Comparison of ENCODE assay signal across 24 mouse cellular contexts in genomic region chr19:25342026-25342425, GRCm38 (mm10).
DNase-seq lines count a peak whose midpoint lies in the region; ATAC-seq lines count a peak whose summit lies in the region.
"Had no signal": no experiment of that assay in that cellular context is flagged by ENCODE, and none has a peak within 500 bp of the region (broad histone marks: within the 10 kb centered on the region; RNA-seq: fewer than 3 reads in every experiment).

No protein-coding gene starts in this region.

- no peaks in the 10 kb centered on the region for H3K27me3 ChIP-seq in heart, embryonic 10.5 days (ENCODE audit: insufficient read depth, poor library complexity, severe bottlenecking)
- H3K27me3 ChIP-seq in stomach, embryonic 16.5 days (ENCODE audit: control insufficient read depth, insufficient read depth, low read length): no peaks in the 10 kb centered on the region
- no peaks in the 10 kb centered on the region for H3K27me3 ChIP-seq in hindbrain, embryonic 14.5 days (ENCODE audit: control insufficient read depth, insufficient read depth, low read length)
- H3K27me3 ChIP-seq in hindbrain, embryonic 11.5 days (ENCODE audit: control insufficient read depth, insufficient read depth, low read length): no peaks in the 10 kb centered on the region
- H3K27me3 ChIP-seq: embryonic facial prominence, embryonic 12.5 days; forebrain, embryonic 13.5 days; heart, embryonic 13.5 days; hindbrain, embryonic 15.5 days had no signal

- peak; percentile 24; the same call in 1 of the 2 replicates for ATAC-seq in granulocyte monocyte progenitor cell, adult 5-6 weeks (replicated peaks; ENCODE audit: poor library complexity, severe bottlenecking)
- peak; percentile 31; the same call in 1 of the 2 replicates for ATAC-seq in stomach, embryonic 16.5 days (ENCODE audit: insufficient read depth, low FRiP score)
- no peak for ATAC-seq in hindbrain, embryonic 14.5 days (ENCODE audit: low FRiP score)
- no peak for ATAC-seq in hindbrain, embryonic 11.5 days (ENCODE audit: low FRiP score)
- ATAC-seq: CD4-positive, CD25-positive, alpha-beta regulatory T cell, adult 4 months; intestine, postnatal 0 days had no signal

- no peak overlapping the region for H3K4me2 ChIP-seq in stomach, embryonic 16.5 days (ENCODE audit: low read depth, low read length)
- H3K4me2 ChIP-seq in hindbrain, embryonic 14.5 days (replicated peaks): no peak overlapping the region
- H3K4me2 ChIP-seq in hindbrain, embryonic 11.5 days (replicated peaks; ENCODE audit: low read depth, low read length): no peak overlapping the region
- H3K4me2 ChIP-seq: embryonic facial prominence, embryonic 12.5 days; heart, embryonic 13.5 days; hindbrain, embryonic 15.5 days had no signal

- intact Hi-C loops in heart, postnatal 25 days (cut with DNase I): loop anchor here (5.0 kb wide), 1 partner anchor 280 kb away; no protein-coding TSS in a partner anchor

- H3K9ac ChIP-seq in stomach, embryonic 16.5 days (ENCODE audit: low read length): no peak overlapping the region
- no peak overlapping the region for H3K9ac ChIP-seq in hindbrain, embryonic 14.5 days
- H3K9ac ChIP-seq in hindbrain, embryonic 11.5 days (ENCODE audit: low read depth, low read length): no peak overlapping the region
- H3K9ac ChIP-seq: embryonic facial prominence, embryonic 12.5 days; forebrain, embryonic 13.5 days; heart, embryonic 13.5 days; hindbrain, embryonic 15.5 days had no signal

- no peak overlapping the region for H3K4me3 ChIP-seq in heart, embryonic 10.5 days
- no peak overlapping the region for H3K4me3 ChIP-seq in stomach, embryonic 16.5 days (replicated peaks; ENCODE audit: low read length)
- H3K4me3 ChIP-seq in hindbrain, embryonic 14.5 days (replicated peaks; ENCODE audit: low read length): no peak overlapping the region
- no peak overlapping the region for H3K4me3 ChIP-seq in hindbrain, embryonic 11.5 days (ENCODE audit: low read depth, low read length)
- H3K4me3 ChIP-seq: embryonic facial prominence, embryonic 12.5 days; erythroblast, embryonic 14.5 days; forebrain, embryonic 10.5 days; forebrain, embryonic 13.5 days; heart, embryonic 13.5 days; hindbrain, embryonic 10.5 days; hindbrain, embryonic 15.5 days had no signal

- peak overlapping the region; percentile 60; the same call in 1 of the 2 replicates for H3K27ac ChIP-seq in heart, embryonic 10.5 days
- H3K27ac ChIP-seq in stomach, embryonic 16.5 days (ENCODE audit: low read length): peak overlapping the region; percentile 45; the same call in 1 of the 2 replicates
- no peak overlapping the region for H3K27ac ChIP-seq in hindbrain, embryonic 14.5 days
- no peak overlapping the region for H3K27ac ChIP-seq in hindbrain, embryonic 11.5 days (ENCODE audit: low read depth, low read length)
- H3K27ac ChIP-seq: embryonic facial prominence, embryonic 12.5 days; forebrain, embryonic 13.5 days; heart, embryonic 13.5 days; hindbrain, embryonic 10.5 days; hindbrain, embryonic 15.5 days had no signal

- H3K9me3 ChIP-seq in heart, embryonic 10.5 days: no peaks in the 10 kb centered on the region
- no peaks in the 10 kb centered on the region for H3K9me3 ChIP-seq in stomach, embryonic 16.5 days (replicated peaks; ENCODE audit: control insufficient read depth, low read length)
- H3K9me3 ChIP-seq in hindbrain, embryonic 14.5 days (ENCODE audit: control insufficient read depth, low read length): no peaks in the 10 kb centered on the region
- H3K9me3 ChIP-seq in hindbrain, embryonic 11.5 days (ENCODE audit: control insufficient read depth, low read length): no peaks in the 10 kb centered on the region
- H3K9me3 ChIP-seq: embryonic facial prominence, embryonic 12.5 days; forebrain, embryonic 10.5 days; forebrain, embryonic 13.5 days; heart, embryonic 13.5 days; hindbrain, embryonic 10.5 days; hindbrain, embryonic 15.5 days had no signal

- 89% methylated on average over 5 of the region's 5 CpGs for WGBS in heart, embryonic 10.5 days
- WGBS in stomach, embryonic 16.5 days: 82% methylated on average over 5 of the region's 5 CpGs
- WGBS in hindbrain, embryonic 14.5 days: 68% methylated on average over 5 of the region's 5 CpGs
- WGBS in hindbrain, embryonic 11.5 days: 67% methylated on average over 5 of the region's 5 CpGs

- DNase-seq in heart, embryonic 10.5 days (ENCODE audit: low spot score): no peak
- DNase-seq in heart, postnatal 25 days (ENCODE audit: low spot score): no peak
- no peak for DNase-seq in hindbrain, embryonic 14.5 days (ENCODE audit: low spot score)
- DNase-seq in hindbrain, embryonic 11.5 days (ENCODE audit: low spot score): no peak
- DNase-seq: adrenal gland, adult 2 months; adrenal gland, postnatal 25 days; cerebellum, adult 11-12 months; cerebellum, adult 8-10 months; cerebellum, postnatal 10 days; gastrocnemius, postnatal 10 days; gastrocnemius, postnatal 36 days; heart, adult 18-20 months; heart, postnatal 36 days had no signal

- H3K36me3 ChIP-seq in heart, embryonic 10.5 days: no peaks in the 10 kb centered on the region
- H3K36me3 ChIP-seq in stomach, embryonic 16.5 days (ENCODE audit: control insufficient read depth, insufficient read depth, low read length): no peaks in the 10 kb centered on the region
- no peaks in the 10 kb centered on the region for H3K36me3 ChIP-seq in hindbrain, embryonic 14.5 days (replicated peaks; ENCODE audit: control insufficient read depth, insufficient read depth)
- H3K36me3 ChIP-seq in hindbrain, embryonic 11.5 days (ENCODE audit: control insufficient read depth, insufficient read depth, low read length): no peaks in the 10 kb centered on the region
- H3K36me3 ChIP-seq: embryonic facial prominence, embryonic 12.5 days; forebrain, embryonic 10.5 days; heart, embryonic 13.5 days; hindbrain, embryonic 10.5 days; hindbrain, embryonic 15.5 days had no signal

- peaks cover 39% of the 10 kb centered on the region for H3K4me1 ChIP-seq in heart, embryonic 10.5 days
- H3K4me1 ChIP-seq in stomach, embryonic 16.5 days (ENCODE audit: control insufficient read depth, insufficient read depth, low read length): peaks cover 16% of the 10 kb centered on the region
- H3K4me1 ChIP-seq in hindbrain, embryonic 14.5 days (replicated peaks; ENCODE audit: control insufficient read depth, insufficient read depth, low read length): no peaks in the 10 kb centered on the region; the same call in 1 of the 2 replicates
- H3K4me1 ChIP-seq in hindbrain, embryonic 11.5 days (replicated peaks; ENCODE audit: control insufficient read depth, insufficient read depth, low read length): no peaks in the 10 kb centered on the region

Comparison
In these comparisons a context has a peak if more than half of its experiments do, and no peak if none do; other contexts are left out.
1. H3K27ac ChIP-seq: peak in heart, embryonic 10.5 days (single experiment) and stomach, embryonic 16.5 days (single experiment); none in hindbrain, embryonic 14.5 days (single experiment) and hindbrain, embryonic 11.5 days (single experiment).
2. ATAC-seq: peak in granulocyte monocyte progenitor cell, adult 5-6 weeks (single experiment) and stomach, embryonic 16.5 days (single experiment); none in hindbrain, embryonic 14.5 days (single experiment) and hindbrain, embryonic 11.5 days (single experiment).